Mouse (Mus musculus) right cerebral cortex, postnatal 10 days (tissue): ENCODE measurements around the gene Vps13a.

Source experiments
- DNase-seq, 2 experiments: peaks; one replicate each; pipeline ENCODE4 v3.0.0; 2021; ENCODE audit warnings: low spot score in 2 of 2

Gene Vps13a

DNA sequence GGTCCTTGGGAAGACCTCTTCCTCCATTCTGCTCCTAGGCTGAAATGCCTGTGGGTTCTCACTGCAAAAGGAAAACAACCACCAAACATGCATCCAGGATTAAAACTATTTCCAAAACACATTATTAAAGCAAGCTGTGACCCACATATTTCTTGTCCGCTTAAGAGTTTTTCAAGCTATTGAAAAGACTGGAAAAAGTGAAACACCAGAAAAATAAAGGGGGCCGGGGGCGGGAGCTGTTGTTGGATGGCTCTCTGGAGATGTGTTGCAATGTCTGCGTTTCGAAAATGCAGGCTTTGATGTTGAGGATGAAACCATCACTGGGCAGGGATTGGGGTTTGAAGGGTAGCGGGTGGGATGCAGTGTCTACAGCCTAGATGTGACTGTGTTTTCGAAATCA is 196.2 kb downstream of the Vps13a start:
- DNase-seq, result no peak

DNA sequence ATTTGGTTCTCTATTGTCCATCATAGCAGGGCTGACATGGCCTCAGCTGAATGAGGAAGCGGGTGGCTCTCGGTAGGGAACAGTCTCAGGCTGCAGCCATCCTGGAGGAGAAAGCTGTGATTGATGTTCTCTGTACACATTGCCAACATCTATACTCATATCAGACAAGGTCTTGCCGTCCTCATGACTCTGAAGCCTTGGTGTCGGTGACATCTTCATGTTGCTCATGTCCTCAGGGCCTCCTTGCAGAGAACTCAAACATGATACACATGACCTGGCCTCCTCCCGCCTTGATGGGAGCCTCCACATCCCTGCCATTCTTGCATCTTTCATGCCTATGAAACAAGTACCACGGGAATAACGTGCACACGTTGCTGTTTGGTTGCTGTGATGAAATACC is 200.2 kb downstream of the Vps13a start:
- DNase-seq, result no peak

DNA sequence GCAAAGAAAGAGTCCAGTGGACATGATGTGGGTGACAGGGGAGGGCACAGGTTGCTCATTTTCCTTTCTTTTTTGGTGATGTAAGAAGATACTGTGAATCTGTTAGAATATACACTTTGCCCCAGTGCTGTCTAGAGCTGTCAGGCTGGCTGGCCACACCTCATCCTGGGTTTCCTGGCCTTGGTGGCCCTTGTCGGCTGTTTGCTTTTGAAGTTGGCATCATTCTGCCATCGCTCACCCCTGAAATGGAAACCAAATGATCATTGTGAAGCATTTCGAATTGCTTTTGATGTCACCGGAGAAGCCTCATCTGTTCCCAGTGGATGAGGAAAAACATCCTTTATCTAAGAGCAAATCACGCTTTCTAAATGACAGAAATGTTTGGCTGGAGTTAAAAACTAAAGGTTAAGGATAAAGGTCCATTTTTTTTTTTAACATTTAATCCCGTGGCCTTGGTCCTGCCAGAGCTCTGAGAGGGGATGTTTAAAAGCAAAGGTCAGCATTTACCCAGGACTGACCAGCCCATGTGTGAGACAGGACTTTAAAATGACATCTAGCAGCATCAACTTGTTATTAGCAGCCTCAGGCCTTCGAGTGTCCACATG is 201.0 kb downstream of the Vps13a start:
- no peak for DNase-seq

DNA sequence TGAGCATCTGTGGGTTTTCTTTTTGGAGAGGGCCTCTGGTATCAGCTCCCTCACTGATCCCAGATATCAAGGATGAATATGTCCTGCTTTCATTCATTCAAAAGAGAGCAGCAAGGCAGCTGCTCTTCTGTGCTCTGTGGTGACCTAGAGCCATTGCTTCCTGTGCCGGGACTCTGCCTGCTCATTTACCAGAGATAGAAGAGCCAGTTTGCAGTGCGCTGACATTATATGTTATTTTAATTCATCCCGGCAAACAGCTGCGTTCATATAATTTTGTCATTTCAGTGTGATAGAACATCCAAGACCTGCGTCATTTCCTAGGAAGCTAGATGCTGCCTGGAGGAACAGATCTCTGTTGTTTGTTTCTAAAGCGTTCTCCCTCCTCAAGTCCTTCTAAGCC is 203.9 kb downstream of the Vps13a start:
- DNase-seq, result no peak
